Mouse (Mus musculus): Measurements from ENCODE around the gene Zfp108. TPM values are rescaled to one million over a fixed set of nuclear protein-coding genes. Genes with fewer than 3 reads are reported as not detected.

The Zfp108 gene
- polyA plus RNA-seq, 1 experiment, result 0.25 TPM

- no peaks in the 10 kb centered on the region for H3K36me3 ChIP-seq (ENCODE audit: control insufficient read depth, insufficient read depth)
- H3K79me2 ChIP-seq (ENCODE audit: control insufficient read depth, insufficient read depth), result no peaks in the 10 kb centered on the region
- H3K79me3 ChIP-seq (ENCODE audit: low read depth), result no peaks in the 10 kb centered on the region
- H3ac ChIP-seq (ENCODE audit: control insufficient read depth, insufficient read length, low read depth), result peak within 1 kb of the TSS; percentile 79
- TF ChIP-seq MYOD1 (IDR thresholded peaks at IDR 0.05; ENCODE audit: control insufficient read depth, insufficient read length, low read depth), result no peak
- no peak for TF ChIP-seq CEBPB (IDR thresholded peaks at IDR 0.05; ENCODE audit: low read depth)
- TF ChIP-seq MAX (IDR thresholded peaks at IDR 0.05), result no peak
- peak within 1 kb of the TSS; percentile 26 for H3K4me3 ChIP-seq (ENCODE audit: insufficient read depth, poor library complexity, severe bottlenecking)
- no peaks in the 10 kb centered on the region for H3K27me3 ChIP-seq (ENCODE audit: control insufficient read depth, insufficient read depth, insufficient read length)
These were observed 17.4 kb upstream of the Zfp108 start, which contains the start of gene Zfp109 for GRCm38 (mm10) chr7:24237040-24237791. Zfp109 (minus strand) TSS chr7:24237560.

DNA sequence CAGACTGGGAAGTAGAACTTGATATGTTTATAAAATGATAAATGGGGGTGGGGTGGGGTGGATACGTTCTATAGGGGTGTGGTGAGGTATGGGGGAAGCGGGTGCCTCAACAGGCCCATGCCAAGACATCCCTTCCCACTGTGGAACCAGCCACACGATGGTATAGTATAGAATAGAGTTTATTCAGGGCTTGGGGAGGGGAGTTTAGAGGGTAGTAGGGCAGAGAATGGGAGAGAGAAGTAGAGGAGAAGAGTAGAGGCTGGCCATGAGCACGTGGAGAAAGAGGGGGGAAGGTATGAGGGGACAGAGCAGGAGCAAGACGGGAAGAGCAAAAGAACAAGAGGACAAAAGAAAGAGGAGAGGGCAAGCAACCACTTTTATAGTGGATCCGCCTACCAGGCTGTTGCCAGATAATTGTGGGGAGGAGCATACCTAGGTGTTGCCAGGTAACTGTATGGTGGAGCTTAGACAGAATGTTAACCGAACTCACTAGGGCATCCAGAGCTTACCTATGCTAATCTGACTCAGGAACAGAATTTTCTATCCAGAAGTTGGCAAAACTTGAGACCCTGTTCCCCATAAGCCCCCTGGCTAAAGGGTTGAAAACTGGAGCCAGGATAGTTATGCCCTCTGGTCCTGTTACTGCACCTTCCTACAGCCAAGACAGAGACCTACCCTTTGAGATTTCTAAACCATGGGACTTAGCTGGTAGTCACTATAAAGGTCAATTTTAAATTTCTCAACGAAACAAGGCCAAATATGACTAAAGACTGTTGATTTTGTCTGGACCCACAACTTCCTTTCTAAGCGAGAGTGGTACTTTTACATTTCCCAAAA is 597 bp upstream of the Zfp108 start:
- Histone ChIP-seq H3K27me3 (ENCODE audit: control insufficient read depth, insufficient read depth, insufficient read length) (no peaks in the 10 kb centered on the region), H3K4me3 (ENCODE audit: insufficient read depth, poor library complexity, severe bottlenecking) (no peak overlapping the region), H3K36me3 (ENCODE audit: control insufficient read depth, insufficient read depth) (no peaks in the 10 kb centered on the region), H3K79me3 (ENCODE audit: low read depth) (no peaks in the 10 kb centered on the region), H3K79me2 (ENCODE audit: control insufficient read depth, insufficient read depth) (no peaks in the 10 kb centered on the region), H3ac (ENCODE audit: control insufficient read depth, insufficient read length, low read depth) (no peak overlapping the region)
- TF ChIP-seq FOSL1 (IDR thresholded peaks at IDR 0.05; ENCODE audit: insufficient read depth, low read length, poor library complexity, severe bottlenecking) (no peak), CEBPB (IDR thresholded peaks at IDR 0.05; ENCODE audit: low read depth) (no peak), MYOD1 (IDR thresholded peaks at IDR 0.05; ENCODE audit: control insufficient read depth, insufficient read length, low read depth) (no peak), USF1 (IDR thresholded peaks at IDR 0.05; ENCODE audit: low read depth) (no peak), CTCF (IDR thresholded peaks at IDR 0.05; ENCODE audit: control insufficient read depth, insufficient read depth, insufficient read length) (no peak), MYOG (IDR thresholded peaks at IDR 0.05; ENCODE audit: control insufficient read depth, extremely low read depth, insufficient read length) (no peak), MAX (IDR thresholded peaks at IDR 0.05) (no peak)

- Histone ChIP-seq H3ac (ENCODE audit: control insufficient read depth, insufficient read length, low read depth) (no peak overlapping the region), H3K79me2 (ENCODE audit: control insufficient read depth, insufficient read depth) (no peaks in the 10 kb centered on the region), H3K79me3 (ENCODE audit: low read depth) (no peaks in the 10 kb centered on the region), H3K27me3 (ENCODE audit: control insufficient read depth, insufficient read depth, insufficient read length) (no peaks in the 10 kb centered on the region), H3K36me3 (ENCODE audit: control insufficient read depth, insufficient read depth) (no peaks in the 10 kb centered on the region), H3K4me3 (ENCODE audit: insufficient read depth, poor library complexity, severe bottlenecking) (no peak overlapping the region)
- TF ChIP-seq USF1 (IDR thresholded peaks at IDR 0.05; ENCODE audit: low read depth) (no peak), FOSL1 (IDR thresholded peaks at IDR 0.05; ENCODE audit: insufficient read depth, low read length, poor library complexity, severe bottlenecking) (no peak), MYOD1 (IDR thresholded peaks at IDR 0.05; ENCODE audit: control insufficient read depth, insufficient read length, low read depth) (no peak), MAX (IDR thresholded peaks at IDR 0.05) (no peak), CTCF (IDR thresholded peaks at IDR 0.05; ENCODE audit: control insufficient read depth, insufficient read depth, insufficient read length) (no peak)
These were observed 4.9 kb downstream of the Zfp108 start for GRCm38 (mm10) chr7:24259306-24259999.

GRCm38 (mm10) chr7:24260000-24260312 is 5.4 kb downstream of the Zfp108 start:
- no peak overlapping the region for H3K4me3 ChIP-seq (ENCODE audit: insufficient read depth, poor library complexity, severe bottlenecking)
- no peak for TF ChIP-seq USF1 (IDR thresholded peaks at IDR 0.05; ENCODE audit: low read depth)
- TF ChIP-seq CEBPB (IDR thresholded peaks at IDR 0.05; ENCODE audit: low read depth), result no peak
- no peak for TF ChIP-seq CTCF (IDR thresholded peaks at IDR 0.05; ENCODE audit: control insufficient read depth, insufficient read depth, insufficient read length)
- TF ChIP-seq MYOG (IDR thresholded peaks at IDR 0.05; ENCODE audit: control insufficient read depth, extremely low read depth, insufficient read length), result no peak
- TF ChIP-seq FOSL1 (IDR thresholded peaks at IDR 0.05; ENCODE audit: insufficient read depth, low read length, poor library complexity, severe bottlenecking), result no peak
- TF ChIP-seq MYOD1 (IDR thresholded peaks at IDR 0.05; ENCODE audit: control insufficient read depth, insufficient read length, low read depth), result no peak
- TF ChIP-seq MAX (IDR thresholded peaks at IDR 0.05), result no peak
- no peaks in the 10 kb centered on the region for H3K79me2 ChIP-seq (ENCODE audit: control insufficient read depth, insufficient read depth)
- H3K79me3 ChIP-seq (ENCODE audit: low read depth), result no peaks in the 10 kb centered on the region
- H3K27me3 ChIP-seq (ENCODE audit: control insufficient read depth, insufficient read depth, insufficient read length), result no peaks in the 10 kb centered on the region
- no peak overlapping the region for H3ac ChIP-seq (ENCODE audit: control insufficient read depth, insufficient read length, low read depth)
- no peaks in the 10 kb centered on the region for H3K36me3 ChIP-seq (ENCODE audit: control insufficient read depth, insufficient read depth)

DNA sequence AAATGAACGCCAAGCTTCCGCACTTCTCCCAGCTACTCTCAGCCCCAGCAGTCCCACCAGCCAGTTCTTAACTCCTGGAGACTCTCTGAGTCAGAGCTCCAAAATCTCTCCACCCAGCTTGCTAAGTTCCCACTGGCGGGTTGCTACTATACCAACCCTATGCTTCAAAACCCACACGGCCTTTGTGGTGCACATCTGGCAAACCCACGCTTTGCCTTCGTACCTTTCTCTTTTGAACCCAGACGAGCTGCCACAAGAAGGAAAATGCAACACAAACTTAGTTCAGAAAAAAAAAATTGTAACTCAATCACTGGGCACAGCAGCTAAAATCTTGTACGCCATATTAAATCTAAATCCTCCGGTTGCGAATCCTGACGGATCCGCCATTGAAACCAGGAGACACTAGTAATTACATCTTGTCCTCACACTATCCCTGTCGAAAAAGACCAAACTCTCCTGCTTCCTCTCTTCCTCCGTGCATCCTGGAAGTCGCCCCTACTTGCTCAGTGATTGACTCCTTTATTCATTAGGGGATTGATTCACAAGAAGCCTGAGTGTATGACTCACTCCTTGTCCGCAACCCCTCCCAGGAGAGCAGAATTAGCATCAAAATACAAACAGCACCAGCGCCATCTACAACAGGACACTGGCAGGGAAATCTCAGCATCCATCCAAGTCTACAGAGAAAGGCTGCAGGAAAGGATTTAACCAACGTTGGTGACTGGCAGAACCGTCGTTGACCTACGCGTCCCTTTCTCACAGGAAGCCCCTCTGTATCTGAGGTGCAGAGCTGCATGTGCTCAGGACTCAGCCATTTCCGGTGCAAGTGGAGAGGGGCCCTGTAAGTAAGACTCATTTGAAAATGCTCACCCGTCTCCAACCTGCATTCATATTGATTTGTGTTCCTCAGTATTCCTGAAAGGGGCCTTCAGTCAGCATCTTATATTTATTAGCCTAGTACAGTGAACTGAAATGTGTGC is 13.9 kb downstream of the Zfp108 start:
- no peaks in the 10 kb centered on the region for H3K27me3 ChIP-seq (ENCODE audit: control insufficient read depth, insufficient read depth, insufficient read length)
- H3K79me2 ChIP-seq (ENCODE audit: control insufficient read depth, insufficient read depth), result no peaks in the 10 kb centered on the region
- no peaks in the 10 kb centered on the region for H3K79me3 ChIP-seq (ENCODE audit: low read depth)
- no peak overlapping the region for H3K4me3 ChIP-seq (ENCODE audit: insufficient read depth, poor library complexity, severe bottlenecking)
- H3ac ChIP-seq (ENCODE audit: control insufficient read depth, insufficient read length, low read depth), result no peak overlapping the region
- H3K36me3 ChIP-seq (ENCODE audit: control insufficient read depth, insufficient read depth), result no peaks in the 10 kb centered on the region
- TF ChIP-seq FOSL1 (IDR thresholded peaks at IDR 0.05; ENCODE audit: insufficient read depth, low read length, poor library complexity, severe bottlenecking) (no peak), MYOG (IDR thresholded peaks at IDR 0.05; ENCODE audit: control insufficient read depth, extremely low read depth, insufficient read length) (no peak), CEBPB (IDR thresholded peaks at IDR 0.05; ENCODE audit: low read depth) (no peak), CTCF (IDR thresholded peaks at IDR 0.05; ENCODE audit: control insufficient read depth, insufficient read depth, insufficient read length) (no peak), MAX (IDR thresholded peaks at IDR 0.05) (no peak), USF1 (IDR thresholded peaks at IDR 0.05; ENCODE audit: low read depth) (no peak), MYOD1 (IDR thresholded peaks at IDR 0.05; ENCODE audit: control insufficient read depth, insufficient read length, low read depth) (no peak)
